Comparison of ENCODE assay signal across 25 mouse cellular contexts in genomic region chr11:72519895-72520294, GRCm38 (mm10). TPM values are rescaled to one million over a fixed set of nuclear protein-coding genes. Genes with fewer than 3 reads are reported as not detected.
DNase-seq lines count a peak whose midpoint lies in the region; ATAC-seq and TF ChIP-seq lines count a peak whose summit lies in the region.
"Had no signal": no experiment of that assay in that cellular context is flagged by ENCODE, and none has a peak within 500 bp of the region (broad histone marks: within the 10 kb centered on the region; RNA-seq: fewer than 3 reads in every experiment).

No protein-coding gene starts in this region.

- 75% methylated on average over 3 of the region's 3 CpGs for WGBS in forebrain, embryonic 15.5 days

- H3K9me3 ChIP-seq in forebrain, embryonic 15.5 days, result no peaks in the 10 kb centered on the region
- H3K9me3 ChIP-seq: embryonic facial prominence, embryonic 10.5 days; embryonic facial prominence, embryonic 13.5 days; forebrain, embryonic 12.5 days; heart, embryonic 10.5 days; heart, embryonic 13.5 days; hindbrain, embryonic 12.5 days; hindbrain, embryonic 15.5 days had no signal

- TF ChIP-seq CTCF in gastrocnemius, adult 2 months (IDR thresholded peaks at IDR 0.05), result no peak

- 0 out of 2 replicates have a peak, but pooled peaks have one; percentile 29 for ATAC-seq in megakaryocyte progenitor cell, adult 5-6 weeks (replicated peaks; ENCODE audit: poor library complexity)
- no peak for ATAC-seq in forebrain, embryonic 15.5 days (replicated peaks)
- ATAC-seq: forebrain, embryonic 16.5 days; intestine, postnatal 0 days had no signal

- DNase-seq in gastrocnemius, adult 2 months, result no peak
- DNase-seq in gastrocnemius, postnatal 4 days (ENCODE audit: low spot score in 2 of 2), result no peak
- DNase-seq in NIH3T3 (ENCODE audit: low read depth), result peak; percentile 33
- no peak for DNase-seq in right cerebral cortex, postnatal 36 days (ENCODE audit: low spot score in 2 of 2)
- DNase-seq: adrenal gland, postnatal 10 days; cerebellum, adult 18-20 months; cerebellum, adult 9-11 months; cerebellum, postnatal 25 days; embryo, embryonic 11 days; gastrocnemius, postnatal 14 days; kidney, adult 2 months had no signal

- H3K4me3 ChIP-seq in gastrocnemius, adult 2 months, result no peak overlapping the region
- H3K4me3 ChIP-seq in forebrain, embryonic 15.5 days, result no peak overlapping the region
- H3K4me3 ChIP-seq: embryonic facial prominence, embryonic 10.5 days; embryonic facial prominence, embryonic 13.5 days; erythroblast, embryonic 14.5 days; forebrain, embryonic 12.5 days; heart, adult 2 months; heart, embryonic 10.5 days; heart, embryonic 13.5 days; hindbrain, embryonic 12.5 days; hindbrain, embryonic 15.5 days had no signal

- intact Hi-C loops in gastrocnemius, adult 2 months (cut with DNase I), result no loop called here

- H3K27ac ChIP-seq in gastrocnemius, adult 2 months, result peak overlapping the region; percentile 48; the same call in 1 of the 2 replicates
- H3K27ac ChIP-seq in forebrain, embryonic 15.5 days (replicated peaks), result no peak overlapping the region
- H3K27ac ChIP-seq: embryonic facial prominence, embryonic 10.5 days; embryonic facial prominence, embryonic 13.5 days; forebrain, embryonic 12.5 days; heart, embryonic 10.5 days; heart, embryonic 13.5 days; hindbrain, embryonic 12.5 days; hindbrain, embryonic 15.5 days had no signal

- H3K9ac ChIP-seq in forebrain, embryonic 15.5 days (replicated peaks), result no peak overlapping the region
- H3K9ac ChIP-seq: embryonic facial prominence, embryonic 13.5 days; forebrain, embryonic 12.5 days; heart, embryonic 13.5 days; hindbrain, embryonic 12.5 days; hindbrain, embryonic 15.5 days had no signal

- no peaks in the 10 kb centered on the region for H3K27me3 ChIP-seq in forebrain, embryonic 15.5 days
- H3K27me3 ChIP-seq: embryonic facial prominence, embryonic 13.5 days; forebrain, embryonic 12.5 days; heart, embryonic 13.5 days; hindbrain, embryonic 12.5 days; hindbrain, embryonic 15.5 days had no signal

- H3K4me1 ChIP-seq in forebrain, embryonic 15.5 days, result peaks cover 10% of the 10 kb centered on the region
- H3K4me1 ChIP-seq: embryonic facial prominence, embryonic 10.5 days; embryonic facial prominence, embryonic 13.5 days; forebrain, embryonic 12.5 days; heart, embryonic 10.5 days; hindbrain, embryonic 15.5 days had no signal

- no peak overlapping the region for H3K4me2 ChIP-seq in forebrain, embryonic 15.5 days (replicated peaks)
- H3K4me2 ChIP-seq: embryonic facial prominence, embryonic 13.5 days; forebrain, embryonic 12.5 days; heart, embryonic 13.5 days; hindbrain, embryonic 12.5 days; hindbrain, embryonic 15.5 days had no signal

- H3K36me3 ChIP-seq in forebrain, embryonic 15.5 days, result no peaks in the 10 kb centered on the region
- H3K36me3 ChIP-seq: embryonic facial prominence, embryonic 10.5 days; embryonic facial prominence, embryonic 13.5 days; forebrain, embryonic 12.5 days; heart, embryonic 10.5 days; heart, embryonic 13.5 days; hindbrain, embryonic 12.5 days; hindbrain, embryonic 15.5 days had no signal

RNA-seq across cellular contexts. Expression of gene Spns2, which starts 30.2 kb away (rescaled TPM):
- 10 to 100 TPM; 15.7 to 65.1 TPM for total RNA-seq in gastrocnemius, adult 2 months (2021)
- total RNA-seq in gastrocnemius, postnatal 4 days (2021), result 10 to 100 TPM; 12.7 to 14.8 TPM
- 18.0 and 25.8 TPM in 2 replicates for total RNA-seq in megakaryocyte progenitor cell, adult 5-6 weeks (2015)
- total RNA-seq in megakaryocyte progenitor cell, adult 5-6 weeks (2017), result 8.8 and 13.0 TPM in 2 replicates
- 8.7 and 9.1 TPM in 2 replicates for polyA plus RNA-seq in forebrain, embryonic 15.5 days (2015; fragmentation: Nextera tagmentation; extraction: Ambion mirVana)

RNA-seq across cellular contexts. Expression of gene Spns3, which starts 30.4 kb away (rescaled TPM):
- under 1 TPM; 0.06 to 0.18 TPM for total RNA-seq in gastrocnemius, adult 2 months (2021)
- total RNA-seq in gastrocnemius, postnatal 4 days (2021), result under 1 TPM; 0.16 to 0.17 TPM
- total RNA-seq in megakaryocyte progenitor cell, adult 5-6 weeks (2015), result 19.4 and 20.5 TPM in 2 replicates
- total RNA-seq in megakaryocyte progenitor cell, adult 5-6 weeks (2017), result 20.2 and 27.3 TPM in 2 replicates
- 0.08 TPM in 2 replicates for polyA plus RNA-seq in forebrain, embryonic 15.5 days (2015; fragmentation: Nextera tagmentation; extraction: Ambion mirVana)
- total RNA-seq: heart, adult 2 months; heart, postnatal 25 days had no signal
- polyA plus RNA-seq: forebrain, embryonic 12.5 days; forebrain, embryonic 16.5 days had no signal

Comparison
In these comparisons a context has a peak if more than half of its experiments do, and no peak if none do; other contexts are left out.
1. RNA of gene Spns3, which starts 30.4 kb away (total RNA-seq): 19.4 to 27.3 TPM in megakaryocyte progenitor cell, adult 5-6 weeks; 0.06 to 0.18 TPM in gastrocnemius, adult 2 months and 0.16 to 0.17 TPM in gastrocnemius, postnatal 4 days; every median in the first group is over 10 times any median in the second.